Mouse (Mus musculus) megakaryocyte, embryonic 14.5 days (primary cell): ENCODE results near the gene Tecta.

Source experiments
- FLI1 ChIP-seq: IDR thresholded peaks from 2 replicates; pipeline ENCODE4 v1.6.1; 2012; ENCODE audit warnings: low read length, inconsistent platforms, mixed read lengths
- GATA1 ChIP-seq: IDR thresholded peaks from 3 replicates; pipeline ENCODE4 v1.6.1; 2012; ENCODE audit warnings: mixed read lengths, low read length, inconsistent platforms, borderline replicate concordance

DNA sequence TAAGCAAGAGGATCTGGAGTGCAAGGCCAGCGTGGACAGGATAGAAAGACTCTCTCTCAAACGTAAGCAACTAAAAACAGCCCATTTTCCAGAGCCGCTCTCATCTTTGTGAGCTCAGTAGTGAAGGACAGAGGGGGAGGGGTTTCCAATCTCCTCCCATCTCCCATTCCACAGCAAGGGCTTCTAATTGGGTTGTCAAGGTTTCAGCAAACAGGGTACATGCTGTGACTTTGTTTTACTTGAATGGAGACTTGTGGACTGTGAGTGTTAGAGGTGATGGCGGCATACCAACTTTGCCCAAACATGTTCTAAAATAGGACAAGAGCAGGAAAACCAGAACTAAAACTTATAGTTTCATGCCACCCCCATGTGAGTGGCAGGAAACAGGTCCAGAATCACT, 39.7 kb upstream of the Tecta start:
- TF ChIP-seq GATA1 = no peak
- TF ChIP-seq FLI1 = no peak
